Mouse (Mus musculus) thymus, adult 2 months (tissue): ENCODE measurements around the gene Resp18. TPM values are rescaled to one million over a fixed set of nuclear protein-coding genes. Genes with fewer than 3 reads are reported as not detected.

Experiments
- DNase-seq: peaks from one replicate; pipeline ENCODE4 v3.0.0; 2021
- H3K27ac ChIP-seq: fragments of 200-500 bp; 2 replicates; pipeline ENCODE4 v1.5.1; 2012; ENCODE audit warnings: low read length, control low read depth; ENCODE audit not compliant: control insufficient read depth, insufficient read depth
- H3K27me3 ChIP-seq: fragments of 200-500 bp; 2 replicates; pipeline ENCODE4 v1.6.1; 2012; ENCODE audit warnings: mild to moderate bottlenecking, low read length, moderate library complexity, mixed read lengths; ENCODE audit not compliant: control insufficient read depth, insufficient read depth
- H3K36me3 ChIP-seq: fragments of 200-500 bp; 2 replicates; pipeline ENCODE4 v1.6.1; 2012; ENCODE audit warnings: mild to moderate bottlenecking, low read length, moderate library complexity; ENCODE audit not compliant: control insufficient read depth, insufficient read depth
- H3K4me1 ChIP-seq: fragments of 200-500 bp; replicated peaks from 2 replicates; pipeline ENCODE4 v1.6.1; 2012; ENCODE audit warnings: low read length; ENCODE audit not compliant: control insufficient read depth, insufficient read depth
- H3K4me3 ChIP-seq: fragments of 200-500 bp; 2 replicates; pipeline ENCODE4 v1.5.1; 2012; ENCODE audit warnings: mild to moderate bottlenecking, low read length, control low read depth, moderate library complexity; ENCODE audit not compliant: control insufficient read depth, insufficient read depth
- CTCF ChIP-seq: fragments of 200-500 bp; IDR thresholded peaks from 2 replicates; pipeline ENCODE4 v1.5.1; 2012; ENCODE audit warnings: mild to moderate bottlenecking, control low read depth, low read length, moderate library complexity, borderline replicate concordance; ENCODE audit not compliant: control insufficient read depth, poor library complexity, insufficient read depth; ENCODE audit errors: extremely low read depth
- POLR2A ChIP-seq: fragments of 200-500 bp; IDR thresholded peaks from 2 replicates; pipeline ENCODE4 v1.6.1; 2012; ENCODE audit warnings: mild to moderate bottlenecking, low read length, control low read depth, moderate library complexity; ENCODE audit not compliant: control insufficient read depth, poor library complexity, insufficient read depth; ENCODE audit errors: extremely low read depth
- WGBS: fragments of 180-500 bp; shearing (Covaris S2); methylation state at CpG from one replicate; pipeline ENCODE4 v1.1.7; 2018; 5-methylcytosine and 5-hydroxymethylcytosine counted together
- polyA plus RNA-seq: library from polyadenylated mRNA; depleted of rRNA; stranded (reverse); fragments of >200 nt; gene quantifications from 2 replicates; pipeline ENCODE4 v1.2.3, GENCODE M21; 2012

The Resp18 gene
- polyA plus RNA-seq, 1 experiment = 9.0 TPM

DNA sequence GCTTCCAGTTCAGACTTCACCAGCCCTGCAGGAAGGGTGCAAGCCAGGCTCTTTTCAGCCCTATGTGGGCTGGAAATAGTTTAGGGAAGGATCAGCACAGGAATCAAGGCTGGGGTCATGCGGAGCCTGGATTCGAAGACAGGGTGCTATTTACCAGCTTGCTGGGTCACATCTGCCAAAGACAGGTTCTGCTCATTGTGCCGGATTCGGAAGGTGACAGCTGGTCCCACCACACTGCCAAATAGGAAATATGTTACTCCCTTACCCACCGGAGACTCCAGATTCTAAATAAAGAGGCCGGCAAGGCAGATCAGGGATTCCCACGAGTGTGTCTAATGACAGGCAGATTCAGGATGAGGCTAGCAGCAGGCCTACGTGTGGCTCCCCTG lies 23.6 kb downstream of the Resp18 start:
- H3K27me3 ChIP-seq = no peaks in the 10 kb centered on the region
- 82% methylated on average over 8 of the region's 8 CpGs for WGBS
- H3K36me3 ChIP-seq = no peaks in the 10 kb centered on the region
- H3K4me3 ChIP-seq = no peak overlapping the region
- TF ChIP-seq POLR2A (no peak), CTCF (no peak)
- DNase-seq = no peak
- no peak overlapping the region for H3K27ac ChIP-seq
- H3K4me1 ChIP-seq = peaks cover 29% of the 10 kb centered on the region

GRCm38 (mm10) chr1:75253849-75254624 lies 24.2 kb downstream of the Resp18 start:
- 63% methylated on average over 16 of the region's 16 CpGs for WGBS
- Histone ChIP-seq H3K27me3 (no peaks in the 10 kb centered on the region), H3K4me1 (peaks cover 29% of the 10 kb centered on the region), H3K27ac (no peak overlapping the region), H3K36me3 (no peaks in the 10 kb centered on the region), H3K4me3 (no peak overlapping the region)
- DNase-seq = peak; percentile 86
- TF ChIP-seq CTCF = no peak
- TF ChIP-seq POLR2A = no peak

DNA sequence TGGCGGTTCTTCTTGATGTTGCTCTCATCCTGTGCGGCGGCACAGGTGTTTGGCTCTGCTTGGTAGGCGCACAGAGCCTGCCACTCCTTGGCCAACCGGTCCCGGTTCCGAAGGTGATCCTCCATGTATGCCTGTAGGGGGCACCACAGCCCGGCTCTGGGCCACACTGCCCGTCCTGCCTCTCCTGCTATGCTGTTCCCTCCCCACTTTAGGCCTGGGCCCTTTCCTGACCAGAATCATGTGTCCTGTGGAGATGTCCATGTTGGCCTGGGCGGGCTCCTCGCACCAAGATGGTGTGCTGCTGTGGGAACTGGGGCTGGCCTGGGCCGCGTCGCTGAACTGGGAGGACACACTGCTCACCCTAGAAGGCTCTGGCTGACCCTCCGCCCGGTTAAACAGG lies 25.2 kb downstream of the Resp18 start:
- DNase-seq = no peak
- H3K4me1 ChIP-seq = peaks cover 36% of the 10 kb centered on the region
- WGBS = 90% methylated on average over 16 of the region's 16 CpGs
- no peak overlapping the region for H3K4me3 ChIP-seq
- no peaks in the 10 kb centered on the region for H3K36me3 ChIP-seq
- no peaks in the 10 kb centered on the region for H3K27me3 ChIP-seq
- TF ChIP-seq CTCF (no peak), POLR2A (no peak)
- no peak overlapping the region for H3K27ac ChIP-seq

GRCm38 (mm10) chr1:75252308-75252707 lies 25.9 kb downstream of the Resp18 start:
- Histone ChIP-seq H3K27ac (no peak overlapping the region), H3K4me3 (no peak overlapping the region), H3K4me1 (peaks cover 38% of the 10 kb centered on the region), H3K27me3 (no peaks in the 10 kb centered on the region), H3K36me3 (no peaks in the 10 kb centered on the region)
- no peak for TF ChIP-seq CTCF
- WGBS = 92% methylated on average over 13 of the region's 13 CpGs
- DNase-seq = no peak

DNA sequence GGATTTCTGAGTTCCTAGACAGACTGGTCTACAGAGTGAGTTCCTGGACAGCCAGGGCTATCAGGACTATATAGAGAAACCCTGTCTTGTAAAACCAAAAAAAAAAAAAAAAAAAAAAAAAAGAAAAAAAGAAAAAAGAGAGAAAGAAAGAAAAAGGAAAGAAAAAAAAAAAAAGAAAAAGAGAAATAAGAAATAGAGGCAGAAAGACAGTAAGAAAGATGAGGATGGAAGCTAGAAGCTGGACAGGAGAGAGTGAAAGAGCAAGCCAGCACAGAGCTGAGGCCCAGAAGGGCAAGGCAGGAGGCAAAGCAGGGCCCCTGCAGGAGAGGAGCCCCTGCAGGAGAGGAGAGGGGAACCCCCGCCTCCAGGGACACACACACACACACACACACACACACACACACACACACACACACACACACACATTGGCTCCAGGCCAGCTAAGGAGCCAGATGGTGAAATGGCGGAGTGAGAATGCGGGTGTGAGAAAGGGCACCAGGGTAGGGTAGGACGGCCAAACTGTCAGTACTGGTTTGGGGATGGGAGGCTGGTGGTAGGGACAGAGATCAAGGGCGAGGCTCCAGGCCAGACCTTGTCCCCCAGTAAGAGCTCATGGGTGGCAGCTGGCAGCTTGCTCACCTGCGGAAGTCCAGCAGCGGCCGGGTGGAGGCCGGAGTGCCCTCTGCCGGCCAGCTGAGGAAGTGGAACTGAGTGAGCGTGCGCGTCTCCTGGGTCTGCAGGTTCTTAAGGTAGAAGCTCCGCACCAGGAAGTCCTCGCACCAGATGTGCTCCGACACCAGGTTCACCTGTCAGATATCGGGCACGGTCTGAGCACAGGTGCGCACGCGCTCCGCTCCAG lies 26.9 kb downstream of the Resp18 start:
- peak overlapping the region; percentile 30 for H3K4me3 ChIP-seq
- H3K36me3 ChIP-seq = no peaks in the 10 kb centered on the region
- H3K27ac ChIP-seq = no peak overlapping the region
- no peaks in the 10 kb centered on the region for H3K27me3 ChIP-seq
- 4% methylated on average over 22 of the region's 22 CpGs for WGBS
- TF ChIP-seq POLR2A (0 out of 2 replicates have a peak, but pooled peaks have one; percentile 17), CTCF (peak; percentile 94)
- peak; percentile 89 for DNase-seq
- H3K4me1 ChIP-seq = peaks cover 38% of the 10 kb centered on the region

DNA sequence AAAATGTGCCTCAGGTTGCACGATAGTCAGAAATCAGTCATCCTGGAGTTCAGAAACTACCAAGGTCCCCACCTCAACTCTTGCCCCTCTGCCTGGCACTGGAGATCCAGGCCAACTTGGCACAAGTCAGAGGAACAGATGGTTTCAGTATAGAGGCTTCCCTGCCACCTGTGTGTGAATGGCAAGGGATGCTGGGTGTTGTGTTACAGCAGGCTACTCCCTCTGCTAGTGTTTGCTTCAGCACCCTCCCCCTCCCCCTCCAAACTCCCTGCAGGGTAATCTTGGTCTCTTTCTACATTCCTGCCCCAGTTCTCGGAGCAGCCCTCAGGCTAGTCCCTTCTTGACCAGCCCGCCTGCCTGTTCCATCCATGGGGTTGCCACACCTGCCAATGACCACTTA lies 27.7 kb downstream of the Resp18 start:
- no peak for DNase-seq
- no peak for TF ChIP-seq CTCF
- no peak for TF ChIP-seq POLR2A
- no peaks in the 10 kb centered on the region for H3K27me3 ChIP-seq
- WGBS = 89% methylated on average over 3 of the region's 3 CpGs
- no peak overlapping the region for H3K4me3 ChIP-seq
- H3K27ac ChIP-seq = no peak overlapping the region
- H3K36me3 ChIP-seq = no peaks in the 10 kb centered on the region
- H3K4me1 ChIP-seq = peaks cover 37% of the 10 kb centered on the region
